Mouse (Mus musculus) kidney, postnatal 4 days (tissue): ENCODE data around the gene Snrk.
A peak's percentile ranks its signal among the peaks of the same experiment; 100 is the strongest.

Experiments
- DNase-seq, 2 experiments: peaks; one replicate each; pipeline ENCODE4 v3.0.0; 2021; ENCODE audit warnings: mixed read lengths in 2 of 2

The Snrk gene

DNA sequence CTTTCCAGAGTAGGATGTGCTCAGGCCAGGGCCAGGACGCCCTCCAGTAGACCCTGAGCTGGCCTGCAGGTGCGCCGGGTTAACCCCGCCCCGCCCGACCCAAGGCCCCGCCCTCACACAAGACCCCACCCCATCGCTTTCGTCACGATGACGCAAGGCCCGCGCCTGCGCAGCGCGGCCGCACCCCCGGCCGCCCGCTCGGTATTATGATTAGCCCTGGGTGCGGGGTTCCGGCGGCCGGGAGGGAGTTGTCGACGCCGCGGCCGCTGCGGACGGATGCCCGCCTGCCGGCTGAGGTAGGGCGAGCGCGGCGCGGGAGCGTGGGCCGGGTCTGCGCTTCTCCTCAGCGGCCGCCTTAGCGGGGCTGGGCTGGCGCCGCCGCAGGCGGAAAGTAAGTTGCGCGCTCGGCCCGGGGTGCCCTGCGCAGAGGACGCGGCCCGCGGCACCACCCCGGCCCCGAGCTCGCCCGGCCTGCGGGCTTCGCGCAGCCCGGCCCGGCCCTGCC lies at the start of gene Snrk:
Gene Snrk (plus strand): TSS at position 155 of the 505 bp plus-strand sequence.
- peak; percentile 91 to 93 for DNase-seq

DNA sequence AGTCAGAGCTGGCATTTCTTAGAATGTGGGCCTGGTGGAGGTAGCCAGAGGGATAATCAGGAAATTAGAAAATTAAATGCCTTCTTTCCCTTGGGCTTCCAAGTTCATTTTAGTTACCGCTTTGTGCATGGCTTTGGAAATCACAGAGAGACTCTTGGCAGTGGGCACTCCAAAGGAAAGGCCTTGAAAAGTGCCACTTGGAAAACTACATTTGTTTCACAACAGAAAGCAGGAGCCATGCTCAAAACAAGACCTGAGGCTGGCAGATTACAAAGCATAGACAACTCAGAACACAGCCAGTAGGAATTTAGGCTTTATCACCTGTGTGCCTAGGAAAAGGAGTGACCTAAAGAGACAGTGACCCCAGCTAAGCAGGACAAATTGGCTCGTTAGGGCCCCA lies 49.4 kb upstream of the Snrk start:
- DNase-seq: no peak

DNA sequence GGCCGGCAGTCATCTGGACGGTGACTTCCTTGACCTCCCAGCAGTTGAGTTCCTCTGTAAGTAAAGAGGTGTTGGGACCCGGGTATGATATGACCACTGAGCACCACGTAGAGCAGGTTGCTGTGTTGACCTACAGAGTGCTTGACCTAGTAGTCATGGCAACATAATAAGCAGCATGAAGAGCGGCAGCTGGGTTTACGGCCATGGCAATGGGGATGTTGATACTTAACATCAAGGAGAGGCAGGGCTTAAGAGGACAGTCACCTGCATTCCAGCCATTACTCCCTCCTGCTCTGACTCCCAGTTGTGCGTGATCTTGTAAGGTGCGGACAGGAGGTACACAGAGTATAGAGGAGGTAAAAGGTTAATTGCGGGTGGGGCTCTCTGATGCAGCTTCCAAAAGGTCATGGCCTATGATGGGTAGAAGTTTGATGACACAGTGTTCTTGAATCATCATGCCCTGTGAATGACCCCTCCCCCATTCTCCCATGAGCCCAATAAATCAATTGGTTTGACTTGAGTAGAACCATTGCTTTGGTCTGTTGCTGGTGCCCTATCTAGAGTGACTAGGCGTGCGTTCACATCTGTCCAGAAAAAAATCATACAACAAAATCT lies 47.4 kb upstream of the Snrk start:
- DNase-seq: no peak

DNA sequence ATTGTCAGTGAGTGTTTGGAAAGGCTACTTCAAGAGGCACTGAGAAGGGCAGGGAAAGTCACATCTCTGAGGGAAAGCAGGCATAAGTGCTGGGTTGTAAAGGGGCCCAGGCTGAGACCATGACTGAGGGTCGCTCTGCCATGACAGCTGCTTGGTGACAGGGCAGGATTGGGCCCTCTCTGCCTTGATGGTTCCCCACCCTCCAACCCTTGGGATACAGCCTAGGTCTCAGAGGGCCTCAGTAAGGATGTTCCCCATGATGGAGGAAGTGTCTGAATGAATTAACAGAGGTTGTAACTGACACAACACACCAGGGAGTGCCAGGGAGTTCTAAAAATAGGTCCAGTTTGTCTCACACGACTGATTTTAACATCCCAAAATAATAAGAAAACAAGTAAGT lies 43.1 kb upstream of the Snrk start:
- no peak for DNase-seq

DNA sequence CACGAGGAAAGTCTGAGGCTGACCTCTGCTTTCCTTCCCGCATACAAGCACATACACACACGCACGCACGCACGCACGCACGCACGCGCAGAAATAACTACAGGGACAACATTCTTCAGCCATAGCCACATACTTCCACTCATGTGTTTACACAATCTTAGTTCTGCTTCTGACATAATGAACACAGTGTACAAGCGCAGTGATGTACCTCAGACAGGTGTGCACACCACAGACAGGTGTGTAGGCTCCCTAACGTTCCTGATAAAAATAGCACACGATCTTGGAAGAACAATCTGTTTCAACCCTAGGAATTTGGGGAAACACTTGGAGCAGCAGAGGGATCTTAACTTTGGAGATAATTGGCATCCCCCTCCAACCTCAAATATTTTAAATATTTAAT lies 42.5 kb upstream of the Snrk start:
- no peak for DNase-seq

DNA sequence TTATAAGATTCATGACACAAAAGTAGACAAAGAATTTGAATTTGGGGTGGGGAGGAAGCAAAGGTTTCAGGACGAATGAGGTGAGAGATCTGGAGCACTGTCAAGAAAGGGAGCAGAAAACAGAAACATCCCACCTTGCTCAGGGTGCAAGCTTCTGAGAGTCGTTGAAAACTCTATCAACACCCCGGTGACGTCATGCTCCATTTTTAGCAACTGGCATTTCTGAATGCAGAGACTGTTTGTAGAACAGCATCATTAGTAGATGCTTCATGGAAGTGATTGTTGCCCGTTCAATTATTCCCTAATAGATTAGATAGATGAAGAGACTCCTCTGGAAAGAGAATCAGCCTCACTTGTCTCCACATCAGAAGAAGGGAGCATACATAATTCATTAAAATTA lies 38.6 kb upstream of the Snrk start:
- no peak for DNase-seq

DNA sequence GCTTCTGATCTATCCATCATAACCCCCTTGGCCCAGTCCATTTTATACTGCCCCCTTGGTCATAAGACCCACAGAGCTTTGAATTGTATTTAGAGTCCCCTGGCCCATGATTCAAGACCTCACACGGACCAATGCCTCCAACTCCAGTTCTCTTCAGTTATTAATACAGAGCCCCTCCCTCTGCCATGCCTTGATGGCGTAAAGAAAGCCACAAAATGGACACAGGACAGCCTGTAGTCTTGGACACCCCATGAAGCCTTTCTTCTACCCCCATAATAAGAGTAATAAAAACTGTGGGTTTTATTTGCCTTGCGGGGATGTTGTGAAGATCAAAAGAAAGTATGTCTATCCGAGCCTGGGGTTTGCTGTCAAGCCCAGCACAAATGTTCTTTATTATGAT lies 33.4 kb upstream of the Snrk start:
- DNase-seq: no peak

DNA sequence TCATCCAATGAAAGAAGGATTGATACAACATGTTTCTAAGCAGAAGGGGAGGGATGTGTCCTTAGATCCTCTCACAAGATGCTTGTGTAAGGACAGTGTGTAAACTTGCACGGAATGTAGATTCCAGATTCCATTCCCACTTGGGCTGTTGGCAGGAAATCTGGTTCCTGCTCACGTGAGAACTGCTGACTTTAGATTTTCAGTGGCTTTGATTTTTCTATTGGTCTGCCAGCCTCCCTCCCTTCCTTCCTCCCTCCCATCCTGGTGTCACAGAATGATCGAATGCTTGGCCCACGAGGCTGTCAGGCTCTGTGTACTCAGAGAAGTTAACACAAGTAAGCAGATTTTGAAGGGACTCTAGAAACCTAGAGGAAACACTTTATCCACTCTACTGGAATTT lies 32.9 kb upstream of the Snrk start:
- peak; percentile 51 to 65 for DNase-seq

DNA sequence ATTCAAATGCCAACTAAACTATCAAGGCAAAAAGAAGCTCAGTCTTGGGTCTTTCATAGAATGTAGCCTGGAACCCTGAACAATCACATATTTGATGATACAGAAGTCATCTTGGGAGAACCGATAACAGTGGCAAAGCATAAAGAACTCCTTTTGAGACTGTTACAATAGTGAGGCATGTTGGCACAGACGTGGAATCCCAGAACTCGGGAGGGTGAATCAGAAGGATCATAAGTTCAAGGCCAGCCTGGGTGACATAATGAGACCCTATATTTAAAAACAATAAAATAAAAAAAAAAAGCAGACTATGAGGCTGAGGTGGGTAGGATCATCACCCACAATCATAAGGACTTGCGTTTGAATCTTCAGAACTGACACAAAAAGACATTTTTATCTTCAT lies 32.4 kb upstream of the Snrk start:
- DNase-seq: no peak

DNA sequence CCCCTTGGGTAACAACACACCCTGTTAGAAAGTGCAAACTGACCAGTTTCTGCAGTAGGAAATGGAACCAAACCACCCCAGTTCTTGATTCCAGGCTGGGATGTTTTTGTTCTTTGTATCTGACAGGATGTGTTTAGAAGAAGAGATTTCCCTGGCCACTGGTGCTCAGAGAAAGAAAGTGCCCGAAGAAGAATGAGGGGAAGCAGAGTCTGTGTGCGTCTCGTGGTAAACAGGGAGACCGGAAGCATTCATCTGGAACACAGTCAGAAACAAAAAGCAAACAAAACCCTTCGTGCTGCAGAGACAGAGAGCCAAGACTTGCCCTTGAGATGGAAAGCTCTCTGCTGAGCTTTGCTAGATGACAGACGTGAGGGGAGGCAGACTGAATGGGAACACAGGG lies 32.0 kb upstream of the Snrk start:
- DNase-seq: peak; percentile 30 to 56

DNA sequence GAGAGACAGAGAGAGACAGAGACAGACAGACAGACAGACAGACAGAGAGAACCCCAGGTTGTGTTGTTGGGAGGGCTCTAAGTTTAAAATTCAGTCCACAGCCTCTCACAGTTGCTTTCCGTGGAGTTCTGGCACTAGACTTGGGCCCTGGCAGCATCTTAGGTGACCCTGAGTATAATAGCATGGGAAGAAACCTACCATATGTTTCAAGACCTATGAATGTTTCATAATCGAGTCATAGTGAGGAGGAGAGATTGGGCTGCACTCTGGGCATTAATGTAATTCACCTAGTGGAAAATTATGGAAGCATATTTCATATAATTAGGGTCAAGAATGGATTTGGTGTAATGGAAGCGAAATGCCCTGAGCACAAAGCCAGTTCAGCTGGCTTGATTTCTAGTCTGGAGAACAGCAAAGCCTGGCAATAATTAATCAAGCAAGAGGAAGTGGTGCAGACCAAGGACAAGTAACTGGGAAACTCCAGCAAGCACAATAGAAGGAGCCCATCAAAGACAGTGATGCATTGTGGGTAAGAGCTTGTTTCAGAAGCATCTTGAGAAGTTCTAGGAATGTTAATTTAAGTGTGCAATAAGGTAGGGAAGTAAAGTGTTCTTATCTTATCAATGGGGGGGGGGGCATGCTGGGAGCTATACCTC lies 31.4 kb upstream of the Snrk start:
- peak in 1 of 2 experiments; percentile 24 for DNase-seq

DNA sequence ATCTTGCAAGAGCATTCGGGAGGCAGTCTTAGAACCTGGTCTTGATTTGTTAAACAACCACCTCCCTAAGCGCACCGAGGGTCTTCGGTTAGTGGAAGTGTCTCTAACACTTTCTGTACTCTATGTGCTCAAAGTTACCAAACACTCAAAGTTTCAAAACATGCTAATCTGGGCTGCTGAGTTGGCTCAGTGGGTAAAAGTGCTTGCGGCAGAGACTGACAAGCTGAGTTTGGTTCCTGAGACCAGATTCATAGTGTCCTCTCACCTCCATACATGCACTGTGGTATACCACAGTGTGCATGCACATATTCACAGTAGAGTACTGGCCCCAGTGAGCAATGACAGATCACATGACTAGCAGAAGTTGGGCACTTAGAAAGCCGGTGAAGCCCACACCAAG lies 30.0 kb upstream of the Snrk start:
- no peak for DNase-seq

DNA sequence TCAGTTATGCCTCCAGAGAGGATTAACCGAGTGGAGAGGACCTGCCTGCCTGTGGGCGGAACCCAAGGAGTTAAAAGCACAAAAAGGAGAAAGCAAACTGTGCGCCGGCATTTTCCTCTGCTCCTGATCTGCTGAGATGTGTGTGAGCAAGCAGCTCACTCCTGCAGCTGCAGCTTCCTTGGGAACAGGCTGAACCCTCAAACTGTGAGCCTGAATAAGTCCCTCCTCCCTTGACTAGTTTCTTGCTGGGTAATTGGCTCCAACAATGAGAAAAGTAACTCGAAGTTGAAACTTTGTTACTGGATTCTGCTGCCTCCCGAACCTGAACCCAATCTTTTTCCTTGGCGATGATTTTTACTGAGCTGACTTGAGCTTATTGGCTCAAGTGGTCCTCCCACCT lies 25.9 kb upstream of the Snrk start:
- no peak for DNase-seq

DNA sequence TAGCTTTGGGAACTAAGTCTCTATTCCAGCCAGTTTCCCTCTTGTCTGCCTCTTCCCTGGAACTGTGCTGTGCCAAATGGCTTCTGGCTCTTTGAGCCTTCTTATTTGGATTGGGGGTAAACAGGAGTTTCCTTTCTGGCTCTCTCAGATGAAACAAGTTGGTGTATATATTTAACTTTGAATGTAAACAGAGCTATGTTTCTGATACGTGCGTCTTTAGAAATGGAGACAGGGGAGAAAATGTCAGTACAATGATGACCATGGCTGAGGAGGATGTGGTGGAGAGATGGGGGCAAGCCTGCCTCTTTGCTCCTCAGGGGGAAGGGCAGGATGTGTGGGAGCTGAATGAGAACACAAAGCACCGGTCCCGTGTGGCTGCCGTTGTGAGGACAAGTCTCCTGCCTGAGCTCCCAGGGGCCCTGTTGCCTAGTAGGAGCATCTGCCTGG lies 25.3 kb upstream of the Snrk start:
- DNase-seq: no peak

DNA sequence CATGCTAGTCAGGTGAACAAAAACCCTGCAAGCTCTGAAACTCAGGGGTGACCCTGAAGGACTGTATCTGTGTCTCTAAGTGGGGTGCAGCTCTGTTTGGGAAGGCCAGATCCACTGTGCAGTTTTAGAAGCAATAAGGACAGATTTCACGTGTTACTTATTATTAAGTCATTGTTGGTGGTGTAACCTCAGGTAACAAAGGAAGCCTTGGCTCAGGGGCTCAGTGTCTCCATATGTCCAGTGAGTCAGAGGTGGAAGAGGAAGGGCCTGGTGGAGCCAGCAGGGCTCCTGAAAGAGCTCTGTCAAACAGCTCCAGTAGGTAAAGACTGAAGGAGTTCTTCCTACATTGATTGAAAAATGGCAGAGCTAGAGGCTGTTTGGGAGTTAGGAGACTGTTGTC lies 22.9 kb upstream of the Snrk start:
- no peak for DNase-seq

DNA sequence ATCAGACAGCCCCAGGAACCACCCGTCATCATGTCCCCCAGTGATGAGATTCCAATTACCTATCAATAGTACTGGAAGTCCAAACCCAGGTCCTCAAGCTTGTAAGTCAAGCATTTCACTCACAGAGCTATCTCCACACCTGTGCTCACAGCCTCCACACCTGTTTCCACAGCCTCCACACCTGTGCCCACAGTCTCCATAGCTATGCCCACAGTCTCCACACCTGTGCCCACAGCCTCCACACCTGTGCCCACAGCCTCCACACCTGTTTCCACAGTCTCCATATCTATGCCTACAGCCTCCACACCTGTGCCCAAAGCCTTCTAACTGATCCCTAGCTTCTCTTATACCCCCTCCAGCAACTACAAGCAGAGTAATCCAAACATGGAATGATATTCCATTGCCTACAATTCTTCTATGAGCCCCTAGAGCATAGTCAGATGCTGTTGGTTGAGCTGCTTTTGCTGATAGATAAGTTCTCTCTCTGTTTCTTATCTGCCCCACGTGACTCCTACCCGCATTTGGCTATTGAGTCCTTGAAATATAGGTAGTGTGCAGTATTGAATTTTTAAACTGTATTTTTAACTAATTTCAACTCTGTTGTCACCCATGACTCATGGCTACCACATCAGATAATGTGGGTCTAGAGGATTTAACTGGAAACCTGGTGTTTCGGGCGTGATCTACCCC lies 20.1 kb upstream of the Snrk start:
- no peak for DNase-seq

DNA sequence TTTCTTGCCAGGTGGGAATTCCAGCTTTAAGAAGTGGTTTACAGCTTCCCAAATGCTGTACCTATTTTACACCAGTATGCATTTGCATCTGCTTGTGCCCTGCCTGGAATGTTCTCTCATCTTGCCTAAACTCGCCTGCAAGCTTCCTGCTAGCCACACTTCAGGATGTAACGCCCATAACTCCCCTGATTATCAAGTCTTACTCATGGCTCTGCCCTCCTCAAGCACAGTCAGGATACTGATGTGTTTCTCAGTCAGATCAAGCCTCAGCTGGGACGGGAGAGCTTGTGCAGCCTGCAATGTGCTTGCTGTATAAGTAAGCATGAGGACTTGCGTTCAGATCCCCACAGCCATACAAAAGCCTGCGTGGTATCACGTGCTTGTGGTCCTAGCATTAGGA lies 19.5 kb upstream of the Snrk start:
- no peak for DNase-seq

DNA sequence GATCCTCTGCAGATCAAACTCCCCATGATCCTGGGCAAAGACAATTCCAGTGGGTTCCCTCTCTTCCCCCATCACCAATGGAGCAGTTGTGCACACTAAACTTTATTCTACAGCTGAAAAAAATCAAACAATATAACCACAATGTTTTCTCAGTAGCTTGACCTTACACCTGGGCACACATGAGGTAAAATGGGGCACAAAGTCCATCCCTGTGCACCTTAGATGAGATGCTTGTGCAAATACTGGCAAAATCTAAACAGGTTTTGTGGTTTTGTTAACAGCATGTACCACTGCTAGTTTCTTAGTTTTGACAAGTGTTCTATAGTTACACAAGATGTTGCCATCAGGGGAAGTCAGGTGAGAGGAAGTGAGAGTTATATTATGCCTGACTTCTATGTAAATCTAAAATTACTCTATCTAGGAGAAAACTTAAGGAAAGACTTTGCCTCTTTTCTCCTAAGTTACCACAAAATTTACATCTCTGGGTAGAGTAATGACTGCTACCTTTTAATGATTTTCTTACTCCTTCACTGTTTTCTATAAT lies 16.4 kb upstream of the Snrk start:
- DNase-seq: no peak

DNA sequence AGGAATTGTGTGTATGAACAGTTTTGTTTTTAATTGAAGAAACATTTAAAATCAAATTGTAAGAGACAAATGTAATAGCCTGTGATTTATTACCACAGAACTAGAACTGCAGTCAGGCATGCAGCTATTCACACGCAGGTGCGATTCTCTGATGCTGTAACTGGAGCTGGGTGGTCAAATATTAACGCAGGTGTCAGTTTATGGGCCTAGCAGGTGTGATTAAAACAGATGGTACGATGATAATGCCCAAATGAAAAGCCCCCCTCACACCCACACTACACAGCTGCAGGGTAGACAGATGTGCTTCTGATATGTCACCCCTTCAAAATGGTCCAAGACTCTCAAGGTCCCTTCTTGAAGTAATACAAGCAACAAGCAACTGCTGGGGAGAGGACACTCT lies 15.9 kb upstream of the Snrk start:
- DNase-seq: no peak

DNA sequence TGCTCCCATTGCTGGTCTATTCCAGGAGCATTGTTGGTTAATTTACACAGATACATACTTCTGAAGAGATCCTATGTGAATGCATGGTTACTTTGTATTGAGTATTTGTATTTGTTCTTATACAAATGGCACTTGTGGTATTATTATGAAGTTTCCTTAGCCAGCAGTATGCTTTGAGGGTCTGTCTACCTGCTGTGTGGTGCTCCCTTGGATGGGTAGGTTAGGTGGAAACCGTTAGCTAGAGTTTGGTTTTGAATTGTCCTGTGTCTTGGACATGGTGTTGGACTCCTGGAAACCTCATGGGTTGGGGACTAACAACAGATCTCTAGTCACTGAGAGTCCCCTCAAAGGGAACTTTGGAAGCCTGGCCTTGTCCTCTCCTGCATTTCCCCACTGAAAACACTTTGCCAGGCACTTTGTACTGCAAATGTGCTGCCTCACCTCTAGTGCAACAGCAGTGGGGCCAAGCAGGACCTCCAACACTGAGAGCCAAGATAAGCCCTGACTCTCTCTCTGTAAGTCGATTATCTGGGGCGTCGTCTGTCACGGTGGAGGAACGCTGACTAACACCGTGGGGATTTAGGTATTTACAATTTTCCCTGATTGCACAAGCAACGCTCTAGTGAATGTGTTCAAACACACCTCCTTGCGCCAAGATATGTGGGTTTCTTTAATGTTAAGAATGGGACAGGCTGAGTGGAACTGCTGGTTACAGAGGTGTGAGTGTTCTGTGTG lies 13.3 kb upstream of the Snrk start:
- no peak for DNase-seq

DNA sequence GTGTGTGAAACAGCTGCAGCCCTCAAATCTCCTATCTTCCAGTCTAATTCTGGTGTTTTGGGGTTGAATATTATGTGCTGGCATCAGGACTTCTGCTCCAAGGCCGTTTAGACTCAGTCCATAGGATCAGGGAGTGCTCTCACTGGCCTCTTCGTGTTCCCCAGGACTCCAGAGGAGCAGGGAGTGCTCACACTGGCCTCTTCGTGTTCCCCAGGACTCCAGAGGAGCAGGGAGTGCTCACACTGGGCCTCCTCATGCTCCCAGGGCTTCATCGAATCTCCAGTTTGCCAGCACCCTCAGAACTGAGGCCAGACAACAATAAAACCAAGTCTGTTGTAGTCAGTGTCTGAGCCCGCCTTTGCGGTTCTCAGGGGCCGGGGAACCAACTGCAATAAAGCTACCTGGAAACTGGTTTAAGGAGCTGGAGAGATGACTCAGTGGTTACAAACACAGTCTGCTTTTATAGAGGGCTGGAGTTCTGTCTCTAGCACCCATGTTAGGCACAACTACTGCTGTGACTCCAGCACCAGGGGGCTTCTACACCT lies 12.7 kb upstream of the Snrk start:
- DNase-seq: no peak

DNA sequence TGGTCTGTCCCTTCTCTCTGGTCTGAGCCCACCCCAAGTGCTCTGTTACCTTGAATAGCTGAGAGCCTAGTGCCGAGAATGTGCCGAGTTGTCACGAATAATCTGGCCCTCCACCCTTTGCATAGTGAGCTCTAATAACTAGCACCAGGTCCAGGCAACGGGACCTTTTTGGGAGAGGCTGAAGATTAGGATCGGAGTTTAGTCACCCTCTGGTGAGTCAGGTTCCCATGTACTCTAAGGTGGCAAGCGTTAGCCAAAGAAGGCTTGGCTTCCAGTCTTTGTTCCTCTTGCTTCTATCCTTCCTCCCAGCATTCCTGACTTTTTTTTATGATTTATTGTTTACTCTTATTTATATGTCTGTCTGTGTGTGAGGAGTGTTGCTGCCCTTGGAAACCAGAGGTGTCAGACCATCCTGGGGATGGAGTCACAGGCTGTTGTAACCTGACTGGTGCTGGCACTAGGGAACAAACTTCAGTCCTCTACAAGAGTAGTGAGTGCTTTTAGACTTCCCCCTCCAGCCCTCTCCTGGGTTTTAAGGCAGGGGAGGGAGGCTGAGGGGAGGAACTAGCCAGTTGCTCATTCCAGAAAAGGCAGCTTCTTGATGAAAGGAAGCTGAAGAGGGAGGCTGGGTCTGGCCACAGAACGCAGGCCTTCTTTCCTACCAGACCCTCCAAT lies 9.2 kb upstream of the Snrk start:
- DNase-seq: no peak
